Mouse (Mus musculus): ENCODE measurements around the gene Hist1h4d. TPM values are rescaled to one million over a fixed set of nuclear protein-coding genes. Genes with fewer than 3 reads are reported as not detected.
"Not testable (repeated sequence)": the region's sequence is repeated elsewhere in the genome, so short reads cannot be mapped to it uniquely, and the experiment has no call there.

The Hist1h4d gene
- total and polyA plus RNA-seq, 2 experiments from 2014 or later: 25.0 to 695 TPM

DNA sequence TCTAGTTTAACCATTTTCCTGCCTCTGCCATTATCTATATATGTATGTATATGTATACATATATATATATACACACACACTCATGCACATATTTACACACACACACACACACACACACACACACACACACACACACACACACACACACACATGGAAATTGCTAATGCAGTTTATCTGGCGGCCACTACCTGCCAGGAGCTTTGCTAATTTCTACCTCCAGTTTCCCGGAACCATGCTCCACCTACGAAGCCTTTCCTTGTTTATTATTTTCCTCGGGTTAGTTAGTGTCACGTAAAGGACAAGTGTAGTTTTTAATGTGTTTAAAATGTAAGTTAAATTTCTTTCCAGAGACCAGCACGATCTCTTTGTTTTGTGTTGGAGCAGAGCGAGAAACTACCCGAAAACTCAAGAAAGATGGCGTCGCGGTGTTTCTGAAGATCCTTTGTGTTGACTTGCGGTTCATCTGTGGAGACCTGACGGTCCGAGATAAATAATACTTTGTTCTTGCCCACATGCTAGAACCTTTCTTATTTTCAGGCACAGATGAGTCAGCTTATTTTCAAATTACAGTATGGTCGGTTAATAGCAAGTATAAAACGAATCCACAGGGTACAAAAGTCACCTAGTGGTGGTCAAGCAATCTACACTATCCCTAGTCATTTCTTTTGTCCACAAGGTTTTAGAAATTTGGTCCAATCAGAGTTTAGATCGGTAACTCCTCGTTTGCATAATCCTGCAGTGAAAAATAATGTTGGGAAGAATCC, 18.5 kb upstream of the Hist1h4d start:
- WGBS: 2% methylated on average over 18 of the region's 18 CpGs

DNA sequence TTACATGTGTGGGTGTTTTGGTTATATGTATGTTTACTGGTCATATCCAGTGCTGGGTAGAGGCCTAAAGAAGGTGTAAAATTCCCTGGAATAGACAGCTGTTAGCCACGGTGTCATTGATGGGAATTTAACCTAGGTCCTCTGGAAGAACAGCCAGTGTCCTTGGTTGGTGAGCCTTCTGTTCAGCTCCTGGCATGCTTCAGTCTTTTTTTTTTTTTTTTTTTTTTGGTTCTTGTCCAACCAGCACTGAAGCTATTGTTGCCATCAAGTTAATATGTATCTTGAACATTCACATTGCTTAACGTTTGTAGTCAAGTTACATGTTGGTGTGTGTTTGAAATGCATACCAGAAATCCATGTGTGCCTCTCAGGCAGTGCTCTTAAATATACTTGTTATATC, 16.9 kb upstream of the Hist1h4d start:
- H3K4me2 ChIP-seq (ENCODE audit: low read depth): no peak overlapping the region
- no peaks in the 10 kb centered on the region for H3K4me1 ChIP-seq (ENCODE audit: insufficient read depth)
- H3K27me3 ChIP-seq (ENCODE audit: insufficient read depth, low read length): no peaks in the 10 kb centered on the region
- H3K27ac ChIP-seq (ENCODE audit: low read depth, low read length): no peak overlapping the region
- no peak overlapping the region for H3K4me3 ChIP-seq (ENCODE audit: low read depth, low read length)
- DNase-seq: no peak
- no peaks in the 10 kb centered on the region for H3K36me3 ChIP-seq (ENCODE audit: insufficient read depth)
- no peak for TF ChIP-seq CTCF (IDR thresholded peaks at IDR 0.05; ENCODE audit: low read depth)
- no peak for ATAC-seq
- no peak overlapping the region for H3K9ac ChIP-seq
- 88% methylated on average over 2 of the region's 2 CpGs for WGBS
- no peaks in the 10 kb centered on the region for H3K9me3 ChIP-seq (ENCODE audit: low read length)

More for the DNA sequence above, 18.5 kb upstream of the Hist1h4d start:
- Histone ChIP-seq H3K4me2 (ENCODE audit: low read depth) (peak overlapping the region; percentile 66), H3K9me3 (ENCODE audit: low read length) (no peaks in the 10 kb centered on the region), H3K9ac (peak overlapping the region; percentile 74), H3K4me1 (ENCODE audit: insufficient read depth) (no peaks in the 10 kb centered on the region), H3K4me3 (ENCODE audit: low read depth, low read length) (peak overlapping the region; percentile 37), H3K27ac (ENCODE audit: low read depth, low read length) (peak overlapping the region; percentile 94), H3K27me3 (ENCODE audit: insufficient read depth, low read length) (no peaks in the 10 kb centered on the region), H3K36me3 (ENCODE audit: insufficient read depth) (no peaks in the 10 kb centered on the region)
- ATAC-seq (peak; percentile 38), DNase-seq (peak; percentile 89)
- TF ChIP-seq CTCF (IDR thresholded peaks at IDR 0.05; ENCODE audit: low read depth): peak; percentile 67

GRCm38 (mm10) chr13:23570261-23571021, 11.0 kb upstream of the Hist1h4d start:
- not testable (repeated sequence) for H3K9me3 ChIP-seq (ENCODE audit: low read length); H3K36me3 ChIP-seq (ENCODE audit: insufficient read depth); H3K27me3 ChIP-seq (ENCODE audit: insufficient read depth, low read length)
- H3K4me1 ChIP-seq (ENCODE audit: insufficient read depth): peaks cover 20% of the 10 kb centered on the region
- H3K27ac ChIP-seq (ENCODE audit: low read depth, low read length): peak overlapping the region; percentile 93
- peak; percentile 17 for ATAC-seq
- peak overlapping the region; percentile 60 for H3K9ac ChIP-seq
- peak; percentile 56 for DNase-seq
- H3K4me2 ChIP-seq (ENCODE audit: low read depth): peak overlapping the region; percentile 67
- under 1% methylated on average over 19 of the region's 41 CpGs for WGBS
- peak overlapping the region; percentile 36 for H3K4me3 ChIP-seq (ENCODE audit: low read depth, low read length)

GRCm38 (mm10) chr13:23571022-23571503, 10.3 kb upstream of the Hist1h4d start, which contains the start of the genes Hist1h2ae and Hist1h2bg:
Hist1h2ae (minus strand) TSS chr13:23571220.
Hist1h2bg (plus strand) TSS chr13:23571396.
- ATAC-seq: peak; percentile 90
- H3K9ac ChIP-seq: peak within 1 kb of the TSS; percentile 60
- DNase-seq: peak; percentile 93
- under 1% methylated on average over 18 of the region's 18 CpGs for WGBS
- H3K36me3 ChIP-seq (ENCODE audit: insufficient read depth): no peaks in the 10 kb centered on the region
- H3K27ac ChIP-seq (ENCODE audit: low read depth, low read length): peak within 1 kb of the TSS; percentile 93
- H3K4me3 ChIP-seq (ENCODE audit: low read depth, low read length): peak within 1 kb of the TSS; percentile 36
- H3K4me1 ChIP-seq (ENCODE audit: insufficient read depth): peaks cover 20% of the 10 kb centered on the region
- H3K4me2 ChIP-seq (ENCODE audit: low read depth): peak within 1 kb of the TSS; percentile 67
- no peak for TF ChIP-seq CTCF (IDR thresholded peaks at IDR 0.05; ENCODE audit: low read depth)
- H3K9me3 ChIP-seq (ENCODE audit: low read length): no peaks in the 10 kb centered on the region
- no peaks in the 10 kb centered on the region for H3K27me3 ChIP-seq (ENCODE audit: insufficient read depth, low read length)

GRCm38 (mm10) chr13:23571504-23572217, 9.7 kb upstream of the Hist1h4d start:
- peak overlapping the region; percentile 93 for H3K27ac ChIP-seq (ENCODE audit: low read depth, low read length)
- not testable (repeated sequence) for H3K36me3 ChIP-seq (ENCODE audit: insufficient read depth); H3K9me3 ChIP-seq (ENCODE audit: low read length); H3K27me3 ChIP-seq (ENCODE audit: insufficient read depth, low read length); ATAC-seq
- H3K4me1 ChIP-seq (ENCODE audit: insufficient read depth): peaks cover 25% of the 10 kb centered on the region
- DNase-seq: peak; percentile 51
- H3K4me3 ChIP-seq (ENCODE audit: low read depth, low read length): peak overlapping the region; percentile 36
- peak overlapping the region; percentile 53 for H3K9ac ChIP-seq
- WGBS: 1% methylated on average over 13 of the region's 34 CpGs
- H3K4me2 ChIP-seq (ENCODE audit: low read depth): peak overlapping the region; percentile 67

GRCm38 (mm10) chr13:23572218-23573033, 9.0 kb upstream of the Hist1h4d start:
- DNase-seq: no peak
- peak overlapping the region; percentile 53 for H3K9ac ChIP-seq
- H3K4me2 ChIP-seq (ENCODE audit: low read depth): peak overlapping the region; percentile 67
- no peaks in the 10 kb centered on the region for H3K27me3 ChIP-seq (ENCODE audit: insufficient read depth, low read length)
- peak overlapping the region; percentile 75 for H3K27ac ChIP-seq (ENCODE audit: low read depth, low read length)
- no peak for TF ChIP-seq CTCF (IDR thresholded peaks at IDR 0.05; ENCODE audit: low read depth)
- H3K4me3 ChIP-seq (ENCODE audit: low read depth, low read length): peak overlapping the region; percentile 36
- no peak for ATAC-seq
- no peaks in the 10 kb centered on the region for H3K36me3 ChIP-seq (ENCODE audit: insufficient read depth)
- H3K9me3 ChIP-seq (ENCODE audit: low read length): no peaks in the 10 kb centered on the region
- peaks cover 27% of the 10 kb centered on the region for H3K4me1 ChIP-seq (ENCODE audit: insufficient read depth)
- WGBS: 29% methylated on average over 2 of the region's 2 CpGs

- not testable (repeated sequence) for DNase-seq; H3K27me3 ChIP-seq (ENCODE audit: insufficient read depth, low read length); H3K9me3 ChIP-seq (ENCODE audit: low read length); ATAC-seq; H3K36me3 ChIP-seq (ENCODE audit: insufficient read depth)
- Histone ChIP-seq H3K4me2 (ENCODE audit: low read depth) (peak overlapping the region; percentile 67), H3K4me3 (ENCODE audit: low read depth, low read length) (peak overlapping the region; percentile 36), H3K9ac (peak overlapping the region; percentile 48), H3K27ac (ENCODE audit: low read depth, low read length) (peak overlapping the region; percentile 66), H3K4me1 (ENCODE audit: insufficient read depth) (peaks cover 27% of the 10 kb centered on the region)
- 11% methylated on average over 18 of the region's 20 CpGs for WGBS
These were observed 8.1 kb upstream of the Hist1h4d start for GRCm38 (mm10) chr13:23573034-23573897.

DNA sequence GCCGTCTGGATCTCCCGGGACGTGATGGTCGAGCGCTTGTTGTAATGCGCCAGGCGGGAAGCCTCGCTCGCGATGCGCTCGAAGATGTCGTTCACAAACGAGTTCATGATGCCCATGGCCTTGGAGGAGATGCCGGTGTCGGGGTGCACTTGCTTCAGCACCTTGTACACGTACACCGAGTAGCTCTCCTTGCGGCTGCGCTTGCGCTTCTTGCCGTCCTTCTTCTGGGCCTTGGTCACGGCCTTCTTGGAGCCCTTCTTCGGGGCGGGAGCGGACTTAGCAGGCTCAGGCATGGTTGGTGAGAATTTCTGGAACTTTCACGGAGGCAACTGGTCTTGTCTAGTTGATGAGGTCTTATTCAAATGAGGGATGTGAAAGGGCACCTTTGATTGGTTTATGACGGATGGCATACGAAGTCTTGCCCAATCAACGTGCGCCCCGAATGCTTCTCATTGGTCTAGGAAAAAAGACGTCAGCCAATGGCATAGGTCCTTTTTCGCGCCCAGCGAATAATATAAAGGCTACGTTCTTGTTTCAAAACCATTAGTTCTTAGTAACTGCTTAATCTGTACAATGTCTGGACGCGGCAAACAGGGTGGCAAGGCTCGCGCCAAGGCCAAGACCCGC, 7.4 kb upstream of the Hist1h4d start, which contains the start of the genes Hist1h2bf and Hist1h2ad:
Gene Hist1h2bf, minus strand, starts transcription at position 299 of the 627 bp plus-strand sequence.
Gene Hist1h2ad, plus strand, starts transcription at position 484 of the 627 bp plus-strand sequence.
- peak; percentile 98 for DNase-seq
- peak within 1 kb of the TSS; percentile 78 for H3K27ac ChIP-seq (ENCODE audit: low read depth, low read length)
- H3K4me3 ChIP-seq (ENCODE audit: low read depth, low read length): peak within 1 kb of the TSS; percentile 38
- not testable (repeated sequence) for H3K27me3 ChIP-seq (ENCODE audit: insufficient read depth, low read length); H3K36me3 ChIP-seq (ENCODE audit: insufficient read depth); H3K9me3 ChIP-seq (ENCODE audit: low read length)
- H3K4me2 ChIP-seq (ENCODE audit: low read depth): peak within 1 kb of the TSS; percentile 67
- ATAC-seq: peak; percentile 89
- peak within 1 kb of the TSS; percentile 48 for H3K9ac ChIP-seq
- WGBS: under 1% methylated on average over 34 of the region's 42 CpGs
- peaks cover 27% of the 10 kb centered on the region for H3K4me1 ChIP-seq (ENCODE audit: insufficient read depth)
